ENCODE assay signal across 8 mouse cellular contexts in genomic region chr13:3538223-3538968, GRCm38 (mm10). TPM values are rescaled to one million over a fixed set of nuclear protein-coding genes. Genes with fewer than 3 reads are reported as not detected.
DNase-seq lines count a peak whose midpoint lies in the region; ATAC-seq and TF ChIP-seq lines count a peak whose summit lies in the region.

No protein-coding gene starts in this region.

- peaks cover 54% of the 10 kb centered on the region for H3K79me2 ChIP-seq in C2C12 (ENCODE audit: control insufficient read depth, insufficient read depth)

- peak overlapping the region; percentile 61 for H3K4me2 ChIP-seq in embryonic facial prominence, embryonic 15.5 days (replicated peaks)
- H3K4me2 ChIP-seq in limb, embryonic 15.5 days, result peak overlapping the region; percentile 61
- peak overlapping the region; percentile 92 for H3K4me2 ChIP-seq in midbrain, embryonic 16.5 days (ENCODE audit: low read length)

- H3K4me3 ChIP-seq in C2C12 (ENCODE audit: insufficient read depth, poor library complexity, severe bottlenecking), result peak overlapping the region; percentile 67
- H3K4me3 ChIP-seq in embryonic facial prominence, embryonic 15.5 days (replicated peaks), result peak overlapping the region; percentile 96
- H3K4me3 ChIP-seq in limb, embryonic 15.5 days, result peak overlapping the region; percentile 79
- H3K4me3 ChIP-seq in midbrain, embryonic 16.5 days (ENCODE audit: low read depth, low read length), result peak overlapping the region; percentile 73

- TF ChIP-seq CTCF in C2C12 (IDR thresholded peaks at IDR 0.05; ENCODE audit: control insufficient read depth, insufficient read depth, insufficient read length), result no peak

- H3K9me3 ChIP-seq in embryonic facial prominence, embryonic 15.5 days (replicated peaks), result no peaks in the 10 kb centered on the region
- H3K9me3 ChIP-seq in limb, embryonic 15.5 days, result no peaks in the 10 kb centered on the region
- H3K9me3 ChIP-seq in midbrain, embryonic 16.5 days (replicated peaks; ENCODE audit: control insufficient read depth, low read length, poor library complexity, severe bottlenecking), result no peaks in the 10 kb centered on the region

- H3K79me3 ChIP-seq in C2C12 (ENCODE audit: low read depth), result peaks cover 53% of the 10 kb centered on the region

- H3K4me1 ChIP-seq in embryonic facial prominence, embryonic 15.5 days, result peaks cover 27% of the 10 kb centered on the region
- peaks cover 21% of the 10 kb centered on the region for H3K4me1 ChIP-seq in limb, embryonic 15.5 days
- peaks cover 33% of the 10 kb centered on the region for H3K4me1 ChIP-seq in midbrain, embryonic 16.5 days (ENCODE audit: control insufficient read depth, insufficient read depth, low read length)

- WGBS in embryonic facial prominence, embryonic 15.5 days, result under 1% methylated on average over 59 of the region's 59 CpGs
- under 1% methylated on average over 59 of the region's 59 CpGs for WGBS in limb, embryonic 15.5 days
- 2% methylated on average over 59 of the region's 59 CpGs for WGBS in midbrain, embryonic 16.5 days

- ATAC-seq in embryonic facial prominence, embryonic 15.5 days (ENCODE audit: insufficient number of reproducible peaks, low FRiP score, low TSS enrichment, low read depth), result peak; percentile 59; the same call in 1 of the 2 replicates
- ATAC-seq in limb, embryonic 15.5 days (ENCODE audit: insufficient number of reproducible peaks, low FRiP score, low TSS enrichment, low read depth), result peak; percentile 48
- peak; percentile 64 for ATAC-seq in midbrain, embryonic 16.5 days

- peak overlapping the region; percentile 99 for H3ac ChIP-seq in C2C12 (ENCODE audit: control insufficient read depth, insufficient read length, low read depth)

- H3K36me3 ChIP-seq in C2C12 (ENCODE audit: control insufficient read depth, insufficient read depth), result peaks cover 8% of the 10 kb centered on the region
- H3K36me3 ChIP-seq in embryonic facial prominence, embryonic 15.5 days, result no peaks in the 10 kb centered on the region
- no peaks in the 10 kb centered on the region for H3K36me3 ChIP-seq in limb, embryonic 15.5 days
- no peaks in the 10 kb centered on the region for H3K36me3 ChIP-seq in midbrain, embryonic 16.5 days (ENCODE audit: control insufficient read depth, insufficient read depth, low read length)
- H3K36me3 ChIP-seq in splenic B cell, adult 2 months (ENCODE audit: control insufficient read depth, insufficient read depth, low read length, poor library complexity, severe bottlenecking), result 0 out of 2 replicates have a peak, but pooled peaks cover 2% of the 10 kb centered on the region

- peak; percentile 78 to 81 for DNase-seq in adrenal gland, postnatal 36 days
- peak; percentile 86 to 93 for DNase-seq in heart, adult 9 months (ENCODE audit: low spot score in 2 of 2)
- peak; percentile 91 for DNase-seq in kidney, adult 9 months
- DNase-seq in splenic B cell, adult 2 months (ENCODE audit: low read depth, low spot score), result peak; percentile 45

- peak overlapping the region; percentile 99 for H3K9ac ChIP-seq in embryonic facial prominence, embryonic 15.5 days
- H3K9ac ChIP-seq in limb, embryonic 15.5 days, result peak overlapping the region; percentile 98
- H3K9ac ChIP-seq in midbrain, embryonic 16.5 days (ENCODE audit: low read depth, low read length), result peak overlapping the region; percentile 88

- H3K27ac ChIP-seq in embryonic facial prominence, embryonic 15.5 days (replicated peaks), result peak overlapping the region; percentile 99
- H3K27ac ChIP-seq in limb, embryonic 15.5 days, result peak overlapping the region; percentile 100
- H3K27ac ChIP-seq in midbrain, embryonic 16.5 days (ENCODE audit: low read length), result peak overlapping the region; percentile 97

- no peaks in the 10 kb centered on the region for H3K27me3 ChIP-seq in C2C12 (ENCODE audit: control insufficient read depth, insufficient read depth, insufficient read length)
- no peaks in the 10 kb centered on the region for H3K27me3 ChIP-seq in embryonic facial prominence, embryonic 15.5 days
- no peaks in the 10 kb centered on the region for H3K27me3 ChIP-seq in limb, embryonic 15.5 days
- no peaks in the 10 kb centered on the region for H3K27me3 ChIP-seq in midbrain, embryonic 16.5 days (ENCODE audit: control insufficient read depth, insufficient read depth, low read depth, low read length)
- H3K27me3 ChIP-seq in splenic B cell, adult 2 months (ENCODE audit: control insufficient read depth, insufficient read depth, low read length, poor library complexity, severe bottlenecking), result no peaks in the 10 kb centered on the region

TF ChIP-seq in C2C12, 6 proteins besides CTCF, POLR2A, EP300 and RAD21:
- TF ChIP-seq MYOG (IDR thresholded peaks at IDR 0.05; ENCODE audit: control insufficient read depth, extremely low read depth, insufficient read length) (no peak), CEBPB (IDR thresholded peaks at IDR 0.05; ENCODE audit: low read depth) (no peak), MAX (IDR thresholded peaks at IDR 0.05) (no peak), FOSL1 (IDR thresholded peaks at IDR 0.05; ENCODE audit: insufficient read depth, low read length, poor library complexity, severe bottlenecking) (no peak), MYOD1 (IDR thresholded peaks at IDR 0.05; ENCODE audit: control insufficient read depth, insufficient read length, low read depth) (no peak), USF1 (IDR thresholded peaks at IDR 0.05; ENCODE audit: low read depth) (no peak)

RNA-seq across cellular contexts. Expression of gene Gdi2, which starts 0.5 kb away (rescaled TPM):
- 283 TPM for polyA plus RNA-seq in C2C12 (2012; fragmentation: generic; extraction: Trizol)
- total RNA-seq in adrenal gland, postnatal 36 days (2021), result 100 to 1,000 TPM; 356 to 430 TPM
- polyA plus RNA-seq in embryonic facial prominence, embryonic 15.5 days (2015; fragmentation: Nextera tagmentation; extraction: Ambion mirVana), result 398 TPM in 2 replicates
- 421 and 430 TPM in 2 replicates for polyA plus RNA-seq in limb, embryonic 15.5 days (2015; fragmentation: Nextera tagmentation; extraction: Ambion mirVana)
- 394 and 409 TPM in 2 replicates for polyA plus RNA-seq in midbrain, embryonic 16.5 days (2015; fragmentation: Nextera tagmentation; extraction: Ambion mirVana)

Comparison
In these comparisons a context has a peak if more than half of its experiments do, and no peak if none do; other contexts are left out.
1. Peak in every context shown above with its lines: DNase-seq, ATAC-seq, H3K4me3 ChIP-seq and H3K27ac ChIP-seq.